Mouse (Mus musculus) kidney, adult 18-20 months (tissue): ENCODE data around the gene Hdc.

Experiments
- DNase-seq: peaks from one replicate; pipeline ENCODE4 v3.0.0; 2021

Hdc gene

DNA sequence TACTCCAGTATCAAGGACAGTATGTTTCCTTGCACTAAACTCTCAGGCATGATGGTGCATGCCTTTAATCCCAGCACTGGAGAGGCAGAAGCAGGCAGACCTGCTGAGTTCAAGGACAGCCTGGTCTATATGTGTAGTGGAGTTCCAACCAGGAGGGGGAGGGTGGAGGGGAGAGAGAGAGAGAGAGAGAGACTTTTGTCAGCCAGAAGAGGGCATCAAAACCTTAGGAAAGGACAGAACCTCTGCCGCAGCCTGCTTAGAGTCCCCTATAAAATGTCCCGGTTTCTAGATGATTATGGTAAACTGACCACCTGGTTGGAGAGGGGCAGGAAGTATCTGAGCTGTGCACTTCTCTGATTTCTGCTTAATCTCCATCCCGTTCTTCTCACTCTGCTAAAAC, 20.1 kb downstream of the Hdc start:
- DNase-seq = no peak

- DNase-seq = no peak
Observed at GRCm38 (mm10) chr2:126598359-126598758, 20.7 kb downstream of the Hdc start.

- no peak for DNase-seq
Observed at GRCm38 (mm10) chr2:126597279-126598241, 21.5 kb downstream of the Hdc start.

DNA sequence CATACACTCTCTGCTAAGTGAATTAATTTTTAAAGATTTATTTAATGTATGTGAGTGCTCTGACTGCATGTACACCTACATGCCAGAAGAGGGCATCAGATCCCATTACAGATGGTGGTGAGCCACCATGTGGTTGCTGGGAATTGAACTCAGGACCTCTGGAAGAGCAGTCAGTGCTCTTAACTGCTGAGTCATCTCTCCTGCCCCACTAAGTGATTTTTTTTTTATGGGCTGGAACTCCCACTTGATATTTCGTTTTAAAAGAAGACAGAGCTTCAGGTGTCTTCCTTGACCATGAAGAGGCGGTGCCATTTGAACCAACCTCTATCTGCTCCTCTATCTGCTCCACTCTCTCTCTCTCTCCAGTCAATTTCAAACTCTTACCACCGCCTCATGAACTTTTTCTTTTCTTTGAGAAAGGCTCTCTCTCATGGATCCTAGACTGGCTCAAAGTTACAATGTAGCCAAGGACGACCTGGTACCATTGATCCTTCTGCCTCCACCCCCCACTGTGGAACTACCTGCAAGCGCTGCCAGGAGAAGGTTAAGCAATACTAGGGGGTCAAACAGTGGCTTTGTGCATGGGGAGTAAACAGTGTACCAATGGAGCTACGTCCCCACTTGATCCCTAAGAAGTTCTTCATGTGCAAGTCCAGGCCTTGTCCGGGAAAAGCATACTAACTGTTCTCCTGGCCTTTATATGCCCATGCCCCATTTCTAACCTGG, 22.6 kb downstream of the Hdc start:
- no peak for DNase-seq

- peak; percentile 74 for DNase-seq
Observed at GRCm38 (mm10) chr2:126593831-126594610, 25.1 kb downstream of the Hdc start.

- DNase-seq = no peak
Observed at GRCm38 (mm10) chr2:126591304-126591703, 27.8 kb downstream of the Hdc start.

DNA sequence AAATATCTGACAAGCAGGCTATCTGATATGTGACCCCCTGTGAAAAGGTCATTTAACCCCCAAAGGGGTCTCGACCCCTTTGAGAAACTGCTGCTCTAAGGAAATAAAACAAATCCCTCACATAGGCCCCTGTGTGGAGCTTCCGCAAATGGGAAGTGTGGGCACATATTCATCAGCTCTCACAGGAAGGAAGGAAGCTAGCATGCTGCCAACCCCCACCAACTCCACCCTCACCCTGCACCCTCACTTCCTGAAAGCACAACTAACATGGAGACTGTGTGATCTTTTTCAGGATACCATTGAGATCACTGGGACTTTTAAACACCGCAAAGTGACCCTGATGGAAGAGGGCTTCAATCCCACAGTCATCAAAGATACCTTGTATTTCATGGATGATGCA, 31.6 kb downstream of the Hdc start:
- no peak for DNase-seq

GRCm38 (mm10) chr2:126584621-126585369, 34.3 kb downstream of the Hdc start:
- no peak for DNase-seq

DNA sequence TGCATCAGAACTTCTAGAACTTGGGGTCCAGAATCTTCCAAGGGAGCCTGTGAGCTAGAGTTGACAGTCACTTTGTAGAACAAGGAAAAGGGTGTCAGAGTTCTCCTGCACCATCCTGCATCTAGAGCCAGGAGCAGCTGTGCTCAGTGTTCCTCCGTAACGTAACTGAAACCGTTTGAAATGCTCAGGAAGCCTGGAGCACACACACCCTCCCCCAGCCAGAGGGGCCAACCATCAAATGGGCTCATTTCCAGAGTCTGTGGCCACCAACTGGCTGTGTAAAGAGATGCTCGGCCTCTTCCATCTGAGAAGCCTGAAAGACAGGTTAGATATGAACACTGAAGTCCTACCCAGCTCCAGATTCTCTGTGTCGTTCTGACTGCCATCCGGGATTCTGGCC, 35.1 kb downstream of the Hdc start:
- no peak for DNase-seq

GRCm38 (mm10) chr2:126579282-126579681, 39.8 kb downstream of the Hdc start:
- no peak for DNase-seq

DNA sequence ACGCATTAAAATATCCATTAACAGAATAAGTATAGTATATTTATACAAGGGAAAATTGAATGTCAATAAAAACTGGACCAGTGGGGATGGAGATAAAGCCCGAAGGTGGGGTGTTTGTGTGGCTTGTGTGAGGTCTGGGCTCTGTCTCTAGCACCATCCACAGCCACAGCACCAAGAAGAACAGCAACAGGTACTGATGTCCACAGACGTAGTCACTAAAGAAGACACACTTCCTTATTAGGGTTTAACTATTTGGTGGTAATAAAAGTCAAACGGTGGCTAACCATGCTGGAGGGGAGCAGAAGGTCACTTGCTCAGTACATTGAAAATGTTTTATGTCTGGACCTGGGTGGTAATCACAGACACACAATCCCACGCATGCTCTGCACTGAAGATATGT, 41.7 kb downstream of the Hdc start:
- DNase-seq = no peak

DNA sequence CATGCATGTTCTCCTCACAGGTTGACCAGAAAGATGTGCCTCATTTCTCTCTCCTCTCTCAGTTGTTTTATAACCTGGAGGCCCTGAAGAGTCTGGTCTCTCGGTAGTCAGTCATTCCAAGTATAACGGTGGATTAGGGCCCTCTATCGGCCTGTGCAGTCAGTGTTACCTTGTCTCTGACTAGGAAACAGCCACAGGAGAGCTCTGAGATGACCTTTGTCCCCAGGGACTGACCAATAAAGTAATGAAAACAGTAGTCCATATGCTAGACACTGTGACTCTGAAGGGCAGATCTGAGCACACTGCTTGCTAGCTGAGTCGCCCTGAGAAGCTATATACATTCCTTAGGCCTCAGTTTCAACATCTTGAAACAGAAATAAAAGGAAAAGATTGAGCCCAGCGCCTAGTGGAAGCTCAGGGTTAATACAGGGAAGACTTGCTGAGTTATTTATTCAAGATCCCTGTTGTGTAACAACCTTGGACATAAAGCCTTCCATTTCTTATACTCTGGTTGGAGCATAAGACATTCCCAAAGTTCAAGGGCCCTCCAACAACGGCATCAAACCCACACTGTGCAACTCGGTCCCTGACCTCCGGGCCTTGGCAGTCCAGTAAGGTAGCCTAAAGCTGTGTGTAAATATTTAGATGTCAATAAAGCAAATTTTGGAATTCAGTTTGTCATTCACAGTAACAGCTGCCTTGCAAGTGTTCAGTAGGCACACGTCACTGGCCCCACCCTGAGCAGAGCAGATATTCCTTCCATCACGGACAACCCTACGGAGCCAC, 43.5 kb downstream of the Hdc start:
- DNase-seq = no peak

DNA sequence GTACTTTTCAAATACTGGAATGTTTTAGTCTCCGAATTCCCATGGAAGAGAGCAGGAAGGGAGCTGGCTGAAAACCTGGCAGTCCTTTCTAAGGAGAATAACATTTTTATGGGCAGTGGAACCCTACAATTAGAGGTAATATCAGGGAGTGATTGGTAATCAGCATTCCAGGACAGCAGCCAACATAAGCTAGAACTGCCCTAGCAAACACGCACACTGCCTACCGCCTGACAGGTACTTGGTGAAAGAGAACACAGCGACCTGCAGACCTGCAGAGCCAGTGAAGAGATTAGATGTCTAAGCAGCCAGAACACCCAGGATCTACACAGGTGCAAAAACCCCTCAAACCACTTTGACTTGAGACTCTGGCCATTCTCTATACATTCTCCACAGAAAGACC, 46.4 kb downstream of the Hdc start:
- no peak for DNase-seq

DNA sequence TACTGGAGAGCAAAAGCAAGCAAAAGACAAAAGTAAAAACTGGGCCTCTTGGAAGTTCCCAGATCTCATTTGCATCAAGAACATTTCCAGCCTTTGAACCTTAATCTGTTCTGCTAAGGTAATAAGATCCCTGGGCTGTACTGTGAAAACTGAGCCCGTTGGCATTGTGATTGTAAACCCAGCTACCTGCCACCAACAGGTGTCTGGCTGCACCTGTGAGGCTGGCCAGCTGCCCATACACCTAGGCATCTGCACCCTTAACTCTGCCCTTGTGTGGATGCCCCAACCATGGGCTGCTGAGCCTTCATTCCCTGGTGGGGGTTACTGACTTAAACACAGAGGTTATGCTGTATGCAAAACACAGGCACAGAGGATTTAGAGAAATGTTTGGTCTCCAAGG, 46.9 kb downstream of the Hdc start:
- DNase-seq = no peak

GRCm38 (mm10) chr2:126563411-126564105, 55.5 kb downstream of the Hdc start:
- no peak for DNase-seq

DNA sequence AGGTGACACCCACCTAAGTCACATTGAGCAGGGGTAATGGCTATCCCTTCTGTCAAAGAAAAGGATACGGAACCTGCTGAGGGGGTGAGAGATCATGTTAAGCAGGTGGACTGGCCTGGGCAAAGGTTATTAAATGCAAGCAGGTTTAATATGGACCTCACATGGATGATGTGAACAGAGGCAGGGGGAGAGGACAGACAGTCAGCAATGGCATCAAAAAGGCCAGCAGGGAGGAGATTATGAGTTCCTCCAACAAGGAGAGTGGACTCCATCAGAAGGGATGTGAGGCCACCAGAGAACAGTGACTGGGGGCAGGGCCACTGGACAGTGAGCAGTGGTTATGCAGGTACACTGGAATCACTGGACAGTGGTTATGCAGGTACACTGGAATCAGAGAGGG, 59.0 kb downstream of the Hdc start:
- DNase-seq = peak; percentile 29

- peak; percentile 48 for DNase-seq
Observed at GRCm38 (mm10) chr2:126555533-126555932, 63.6 kb downstream of the Hdc start.

DNA sequence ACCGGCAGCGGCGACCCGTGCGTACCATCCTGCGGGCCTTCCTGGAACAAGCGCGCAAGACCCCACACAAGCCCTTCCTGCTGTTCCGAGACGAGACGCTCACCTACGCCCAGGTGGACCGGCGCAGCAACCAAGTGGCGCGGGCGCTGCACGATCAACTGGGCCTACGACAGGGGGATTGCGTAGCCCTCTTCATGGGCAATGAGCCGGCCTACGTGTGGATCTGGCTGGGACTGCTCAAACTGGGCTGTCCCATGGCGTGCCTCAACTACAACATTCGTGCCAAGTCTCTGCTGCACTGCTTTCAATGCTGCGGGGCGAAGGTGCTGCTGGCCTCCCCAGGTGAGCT, 65.8 kb downstream of the Hdc start:
- no peak for DNase-seq

DNA sequence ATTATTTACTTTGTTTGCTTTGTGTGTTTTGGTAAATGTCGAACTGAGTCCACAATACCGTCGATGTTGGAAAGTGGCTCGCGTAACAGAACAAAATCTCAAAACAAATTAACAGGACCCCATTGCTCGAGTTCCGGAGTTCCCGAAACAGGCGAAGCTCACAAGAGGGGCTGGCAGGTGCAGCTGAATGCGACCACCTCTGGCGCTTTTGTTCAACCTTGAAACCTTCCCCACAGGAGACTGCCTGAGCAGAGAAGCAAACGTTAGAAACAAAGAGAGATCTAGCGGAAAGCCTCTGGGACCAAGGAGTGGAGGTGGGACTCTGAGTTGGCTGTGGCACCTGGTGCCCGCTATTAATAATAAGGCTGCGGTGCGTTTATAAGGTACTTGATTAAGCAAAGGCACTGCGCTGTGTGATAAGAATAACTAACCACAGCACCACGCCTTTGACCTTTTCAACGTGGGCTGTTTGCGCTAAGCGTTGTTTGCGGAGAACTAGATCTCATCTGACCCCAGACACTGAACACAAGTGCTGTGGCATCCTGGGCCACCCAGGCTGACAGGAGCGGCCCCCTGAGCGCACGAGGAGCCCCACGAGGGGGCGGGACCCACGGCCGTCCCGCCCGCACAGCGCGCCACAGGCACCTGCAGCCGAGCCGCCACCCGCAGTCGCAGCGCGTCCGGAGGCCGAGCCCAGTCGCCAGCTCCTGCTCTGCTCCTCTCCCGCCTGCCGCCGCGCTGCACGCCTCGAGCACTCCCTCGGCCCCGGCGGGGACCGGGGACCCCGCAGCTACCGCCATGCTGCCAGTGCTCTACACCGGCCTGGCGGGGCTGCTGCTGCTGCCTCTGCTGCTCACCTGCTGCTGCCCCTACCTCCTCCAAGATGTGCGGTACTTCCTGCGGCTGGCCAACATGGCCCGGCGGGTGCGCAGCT, 66.5 kb downstream of the Hdc start, which contains the start of gene Slc27a2:
Gene Slc27a2 (plus strand): TSS at position 51 of the 934 bp plus-strand sequence.
- peak; percentile 83 for DNase-seq

DNA sequence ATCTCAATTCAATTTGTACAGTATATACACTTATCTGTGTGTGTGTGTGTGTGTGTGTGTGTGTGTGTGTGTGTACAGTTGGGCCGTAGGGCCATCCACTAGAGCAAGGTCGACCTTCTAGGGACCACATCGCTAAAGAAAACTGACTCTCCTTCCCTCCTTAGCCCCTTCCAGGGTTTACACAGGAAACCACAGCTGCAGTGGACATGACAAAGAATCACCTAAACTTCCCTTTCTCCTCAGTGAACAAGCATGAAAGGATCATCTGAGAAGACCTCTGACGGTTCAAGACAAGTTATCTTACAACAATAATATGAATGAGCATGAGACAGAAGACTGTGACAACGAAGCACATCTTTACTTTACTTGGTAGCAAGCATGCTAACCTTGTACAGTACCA, 67.2 kb downstream of the Hdc start:
- DNase-seq = no peak
